Mouse (Mus musculus) liver, adult 2 months (tissue): ENCODE measurements at regions not wholly inside any gene's neighbourhood (a gene's known extent, or its start where the extent isn't known, plus 50 kb on each side); places are given as distances from the start of the nearest gene placed in this dataset.

Source experiments
- CTCF ChIP-seq: fragments of 200-500 bp; IDR thresholded peaks from 2 replicates; pipeline ENCODE4 v1.5.1; 2011; ENCODE audit warnings: low read depth, low read length, control low read depth
- POLR2A ChIP-seq: fragments of 200-500 bp; IDR thresholded peaks from 2 replicates; pipeline ENCODE4 v1.6.1; 2011; ENCODE audit warnings: low read length, control low read depth; ENCODE audit not compliant: insufficient read depth; ENCODE audit errors: extremely low read depth

- no peak for TF ChIP-seq CTCF
- TF ChIP-seq POLR2A, result no peak
These were observed 235.8 kb upstream of the Ankrd55 start for GRCm38 (mm10) chr13:112052456-112052855.
